10 mouse cellular contexts compared by ENCODE assay signal in the genomic region with DNA sequence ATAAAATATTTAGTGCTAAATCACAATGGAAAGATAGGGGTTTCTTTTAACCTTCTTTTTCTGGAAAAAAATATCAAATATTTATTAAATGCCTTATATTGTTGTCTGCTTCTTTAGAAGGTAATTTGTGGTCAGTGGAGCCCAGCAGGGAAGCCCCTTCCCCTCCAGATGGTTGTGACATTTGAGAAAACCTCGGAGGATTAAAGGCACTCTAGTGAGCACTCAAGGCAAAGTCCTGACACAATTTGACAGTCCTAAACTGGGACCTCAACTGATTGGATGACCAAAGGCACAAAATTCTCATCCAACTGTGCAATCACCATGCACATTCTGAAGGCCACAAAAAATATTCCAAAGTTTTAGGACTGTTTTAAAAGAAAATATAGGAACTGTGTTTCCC.
"Had no signal": no experiment of that assay in that cellular context is flagged by ENCODE, and none has a peak within 500 bp of the region (broad histone marks: within the 10 kb centered on the region; RNA-seq: fewer than 3 reads in every experiment).

No protein-coding gene starts in this region.

- DNase-seq: liver, postnatal 0 days; lung, adult 2 months; lung, postnatal 14 days; lung, postnatal 36 days; right cerebral cortex, postnatal 14 days; right cerebral cortex, postnatal 4 days; spleen, adult 18-20 months; thymus, adult 18-20 months; thymus, postnatal 14 days; thymus, postnatal 36 days had no signal
